Mouse (Mus musculus) MEL (cell line): ENCODE measurements at regions not wholly inside any gene's neighbourhood (a gene's known extent, or its start where the extent isn't known, plus 50 kb on each side); places are given as distances from the start of the nearest gene placed in this dataset.

Experiments used
- DNase-seq: peaks from one replicate; pipeline ENCODE4 v3.0.0; 2011; ENCODE audit warnings: low read depth, low spot score
- H3K27ac ChIP-seq: 2 replicates; pipeline ENCODE4 v1.5.1; 2012; ENCODE audit warnings: low read depth, mild to moderate bottlenecking, control low read depth, low read length, moderate library complexity; ENCODE audit not compliant: control insufficient read depth
- H3K27me3 ChIP-seq, 2 experiments: fragments of 150-350 bp in 1 of 2; sonication (generic) in 1 of 2; 2 replicates each; pipeline ENCODE4 v1.6.1; 2012; ENCODE audit warnings: low read length in 2 of 2, mild to moderate bottlenecking in 2 of 2, improper control_type of control experiment in 1 of 2, moderate library complexity in 1 of 2; ENCODE audit not compliant: insufficient read depth in 2 of 2, control insufficient read depth in 1 of 2
- H3K36me3 ChIP-seq, 2 experiments: 2 replicates each; pipeline ENCODE4 v1.6.1; 2012 to 2014; ENCODE audit warnings: low read length in 2 of 2, improper control_type of control experiment in 1 of 2, inconsistent platforms in 1 of 2, mild to moderate bottlenecking in 1 of 2; ENCODE audit not compliant: insufficient read depth in 2 of 2, control insufficient read depth in 1 of 2
- H3K4me1 ChIP-seq, 2 experiments: fragments of 150-350 bp in 1 of 2; sonication (generic) in 1 of 2; 2 replicates each; pipeline ENCODE4 v1.6.1; 2012; ENCODE audit warnings: low read length in 2 of 2, improper control_type of control experiment in 1 of 2, mild to moderate bottlenecking in 1 of 2; ENCODE audit not compliant: insufficient read depth in 2 of 2, control insufficient read depth in 1 of 2
- H3K4me3 ChIP-seq, 2 experiments: fragments of 150-350 bp in 1 of 2; sonication (generic) in 1 of 2; 2 replicates each; pipeline ENCODE4 v1.5.1; 2012; ENCODE audit warnings: low read depth in 2 of 2, low read length in 2 of 2, mild to moderate bottlenecking in 2 of 2, moderate library complexity in 2 of 2, control low read depth in 1 of 2, improper control_type of control experiment in 1 of 2; ENCODE audit not compliant: control insufficient read depth in 1 of 2, insufficient read depth in 1 of 2
- H3K79me2 ChIP-seq: 2 replicates; pipeline ENCODE4 v1.6.1; 2012; ENCODE audit warnings: mild to moderate bottlenecking, low read length, moderate library complexity; ENCODE audit not compliant: control insufficient read depth, poor library complexity, insufficient read depth
- H3K9ac ChIP-seq: 2 replicates; pipeline ENCODE4 v1.6.1; 2012; ENCODE audit warnings: low read depth, mild to moderate bottlenecking, control low read depth, low read length, moderate library complexity; ENCODE audit not compliant: control insufficient read depth, poor library complexity, severe bottlenecking
- H3K9me3 ChIP-seq: fragments of 150-350 bp; sonication (generic); replicated peaks from 2 replicates; pipeline ENCODE4 v1.6.1; 2012; ENCODE audit warnings: mild to moderate bottlenecking, low read length, improper control_type of control experiment, moderate library complexity; ENCODE audit not compliant: insufficient read depth
- CHD2 ChIP-seq: IDR thresholded peaks from 2 replicates; pipeline ENCODE4 v1.6.1; 2011; ENCODE audit warnings: low read length, improper control_type of control experiment
- CTCF ChIP-seq, 3 experiments: IDR thresholded peaks in 2 of 3; conservative IDR thresholded peaks in 1 of 3; 2 replicates each; pipeline ENCODE4 v1.5.1; 2011 to 2012; ENCODE audit warnings: low read length in 3 of 3, low read depth in 2 of 3, mild to moderate bottlenecking in 2 of 3, improper control_type of control experiment in 1 of 3, inconsistent platforms in 1 of 3, mixed read lengths in 1 of 3, moderate library complexity in 1 of 3; ENCODE audit not compliant: control insufficient read depth in 1 of 3, insufficient read depth in 1 of 3, poor library complexity in 1 of 3, severe bottlenecking in 1 of 3
- EP300 ChIP-seq, 2 experiments: IDR thresholded peaks; 2 replicates each; pipeline ENCODE4 v1.6.1; 2011; ENCODE audit warnings: improper control_type of control experiment in 2 of 2, low read length in 2 of 2, low read depth in 1 of 2, mild to moderate bottlenecking in 1 of 2
- ETS1 ChIP-seq: IDR thresholded peaks from 2 replicates; pipeline ENCODE4 v1.6.1; 2012; ENCODE audit warnings: low read depth, mild to moderate bottlenecking, inconsistent platforms, low read length, improper control_type of control experiment, moderate library complexity
- GABPA ChIP-seq: IDR thresholded peaks from 2 replicates; pipeline ENCODE4 v1.6.1; 2012; ENCODE audit warnings: low read depth, mild to moderate bottlenecking, inconsistent platforms, low read length, improper control_type of control experiment, moderate library complexity
- GATA1 ChIP-seq: IDR thresholded peaks from 2 replicates; pipeline ENCODE4 v1.6.1; 2011; ENCODE audit warnings: low read depth, low read length, improper control_type of control experiment
- HCFC1 ChIP-seq: IDR thresholded peaks from 2 replicates; pipeline ENCODE4 v1.6.1; 2012; ENCODE audit warnings: low read depth, mild to moderate bottlenecking, inconsistent platforms, low read length, improper control_type of control experiment, moderate library complexity
- MAFK ChIP-seq: IDR thresholded peaks from 2 replicates; pipeline ENCODE4 v1.6.1; 2011; ENCODE audit warnings: low read depth, mild to moderate bottlenecking, low read length, improper control_type of control experiment, borderline replicate concordance
- MEF2A ChIP-seq: IDR thresholded peaks from 2 replicates; pipeline ENCODE4 v1.6.1; 2014; ENCODE audit warnings: low read depth, mild to moderate bottlenecking, inconsistent platforms, low read length, improper control_type of control experiment; ENCODE audit not compliant: poor library complexity, insufficient replicate concordance, severe bottlenecking; ENCODE audit errors: extremely low read depth
- MYB ChIP-seq: IDR thresholded peaks from 2 replicates; pipeline ENCODE4 v1.6.1; 2011; ENCODE audit warnings: mild to moderate bottlenecking, low read depth, low read length, improper control_type of control experiment
- MYC ChIP-seq: IDR thresholded peaks from 2 replicates; pipeline ENCODE4 v1.6.1; 2011; ENCODE audit warnings: low read depth, mild to moderate bottlenecking, low read length, improper control_type of control experiment, moderate library complexity
- NELFE ChIP-seq: IDR thresholded peaks from 2 replicates; pipeline ENCODE4 v1.6.1; 2011; ENCODE audit warnings: low read depth, low read length, improper control_type of control experiment
- POLR2A ChIP-seq, 2 experiments: IDR thresholded peaks; 2 replicates each; pipeline ENCODE4 v1.6.1; 2011 to 2012; ENCODE audit warnings: low read length in 2 of 2, mild to moderate bottlenecking in 2 of 2, control low read depth in 1 of 2, improper control_type of control experiment in 1 of 2, low read depth in 1 of 2, moderate library complexity in 1 of 2; ENCODE audit not compliant: control insufficient read depth in 1 of 2, insufficient read depth in 1 of 2, poor library complexity in 1 of 2
- POLR2AphosphoS5 ChIP-seq: IDR thresholded peaks from 2 replicates; pipeline ENCODE4 v1.6.1; 2012; ENCODE audit warnings: low read depth, borderline replicate concordance, mild to moderate bottlenecking, inconsistent platforms, low read length, moderate library complexity, mixed read lengths
- RAD21 ChIP-seq: IDR thresholded peaks from 2 replicates; pipeline ENCODE4 v1.6.1; 2011; ENCODE audit warnings: mild to moderate bottlenecking, low read depth, low read length, improper control_type of control experiment
- RCOR1 ChIP-seq: IDR thresholded peaks from 2 replicates; pipeline ENCODE4 v1.6.1; 2012; ENCODE audit warnings: low read depth, mild to moderate bottlenecking, inconsistent platforms, low read length, improper control_type of control experiment
- SIN3A ChIP-seq: IDR thresholded peaks from 2 replicates; pipeline ENCODE4 v1.6.1; 2012; ENCODE audit warnings: low read length, improper control_type of control experiment, inconsistent platforms
- SMC3 ChIP-seq: IDR thresholded peaks from 2 replicates; pipeline ENCODE4 v1.6.1; 2011; ENCODE audit warnings: low read depth, low read length, improper control_type of control experiment
- TAL1 ChIP-seq: IDR thresholded peaks from 2 replicates; pipeline ENCODE4 v1.6.1; 2012; ENCODE audit warnings: mild to moderate bottlenecking, inconsistent platforms, low read length, moderate library complexity, mixed read lengths
- TBP ChIP-seq: IDR thresholded peaks from 2 replicates; pipeline ENCODE4 v1.8.0; 2011; ENCODE audit warnings: low read depth, low read length, improper control_type of control experiment
- TCF12 ChIP-seq: IDR thresholded peaks from 2 replicates; pipeline ENCODE4 v1.6.1; 2014; ENCODE audit warnings: low read depth, mild to moderate bottlenecking, inconsistent platforms, low read length, improper control_type of control experiment, moderate library complexity
- ZC3H11A ChIP-seq: IDR thresholded peaks from 2 replicates; pipeline ENCODE4 v1.6.1; 2012; ENCODE audit warnings: low read depth, mild to moderate bottlenecking, inconsistent platforms, low read length, improper control_type of control experiment
- ZMIZ1 ChIP-seq: IDR thresholded peaks from 2 replicates; pipeline ENCODE4 v1.6.1; 2012; ENCODE audit warnings: low read depth, mild to moderate bottlenecking, inconsistent platforms, low read length, improper control_type of control experiment, moderate library complexity

- no peaks in the 10 kb centered on the region for H3K9me3 ChIP-seq
- DNase-seq, result no peak
Measured at GRCm38 (mm10) chr3:17216825-17217224, 731.4 kb upstream of the Cypt12 start.

GRCm38 (mm10) chr3:17238407-17238806 is 709.8 kb upstream of the Cypt12 start:
- H3K79me2 ChIP-seq, result no peaks in the 10 kb centered on the region
- H3K27ac ChIP-seq, result no peak overlapping the region
- DNase-seq, result no peak
- TF ChIP-seq POLR2AphosphoS5, result no peak
- no peak for TF ChIP-seq TCF12
- no peak for TF ChIP-seq GABPA
- H3K36me3 ChIP-seq, result no peaks in the 10 kb centered on the region
- H3K9me3 ChIP-seq, result no peaks in the 10 kb centered on the region
- H3K27me3 ChIP-seq, result no peaks in the 10 kb centered on the region
- H3K4me3 ChIP-seq, result no peak overlapping the region
- no peaks in the 10 kb centered on the region for H3K4me1 ChIP-seq
- H3K9ac ChIP-seq, result no peak overlapping the region

More at GRCm38 (mm10) chr3:17216825-17217224, 731.4 kb upstream of the Cypt12 start:
- Histone ChIP-seq H3K27ac (no peak overlapping the region), H3K4me3 (no peak overlapping the region), H3K4me1 (no peaks in the 10 kb centered on the region), H3K27me3 (no peaks in the 10 kb centered on the region), H3K79me2 (no peaks in the 10 kb centered on the region), H3K9ac (no peak overlapping the region), H3K36me3 (no peaks in the 10 kb centered on the region)
- no peak for TF ChIP-seq CHD2
- no peak for TF ChIP-seq POLR2AphosphoS5
- TF ChIP-seq MYB, result no peak
- TF ChIP-seq GABPA, result no peak

- no peak for TF ChIP-seq MYC
- no peak for TF ChIP-seq MYB
- TF ChIP-seq TCF12, result no peak
- TF ChIP-seq MEF2A, result no peak
- TF ChIP-seq HCFC1, result no peak
- no peak for TF ChIP-seq NELFE
- TF ChIP-seq EP300 (IDR thresholded peaks at IDR 0.05; ENCODE audit: low read depth in 1 of 2, low read length in 2 of 2), result no peak
- TF ChIP-seq CTCF (IDR thresholded peaks at IDR 0.05 in 2 of 3, conservative IDR thresholded peaks at IDR 0.05 in 1 of 3; ENCODE audit: control insufficient read depth in 1 of 3, insufficient read depth in 1 of 3, low read depth in 2 of 3, low read length in 3 of 3, poor library complexity in 1 of 3, severe bottlenecking in 1 of 3), result no peak
- no peak for TF ChIP-seq TAL1
- no peak for TF ChIP-seq ZC3H11A
- no peak for TF ChIP-seq ZMIZ1
- TF ChIP-seq POLR2A (IDR thresholded peaks at IDR 0.05; ENCODE audit: control insufficient read depth in 1 of 2, insufficient read depth in 1 of 2, low read depth in 1 of 2, low read length in 2 of 2, poor library complexity in 1 of 2), result no peak
- no peak for TF ChIP-seq ETS1
- TF ChIP-seq SMC3, result no peak
- TF ChIP-seq RAD21, result no peak
- no peak for TF ChIP-seq SIN3A
- TF ChIP-seq MAFK, result no peak
- TF ChIP-seq RCOR1, result no peak
- TF ChIP-seq TBP, result no peak
- no peak for TF ChIP-seq GATA1
- TF ChIP-seq, all 39 proteins: peak for 0
Measured at GRCm38 (mm10) chr3:17258397-17258796, 689.8 kb upstream of the Cypt12 start.

More at GRCm38 (mm10) chr3:17258397-17258796, 689.8 kb upstream of the Cypt12 start:
- no peak overlapping the region for H3K9ac ChIP-seq
- H3K36me3 ChIP-seq, result no peaks in the 10 kb centered on the region
- H3K4me3 ChIP-seq, result no peak overlapping the region
- DNase-seq, result no peak
- no peaks in the 10 kb centered on the region for H3K4me1 ChIP-seq
- no peaks in the 10 kb centered on the region for H3K27me3 ChIP-seq
- no peak overlapping the region for H3K27ac ChIP-seq
- H3K79me2 ChIP-seq, result no peaks in the 10 kb centered on the region
- H3K9me3 ChIP-seq, result no peaks in the 10 kb centered on the region
